Mouse (Mus musculus) midbrain, postnatal 0 days (tissue): ENCODE measurements around the gene Ugt1a8. TPM values are rescaled to one million over a fixed set of nuclear protein-coding genes. Genes with fewer than 3 reads are reported as not detected.

Experiments used
- ATAC-seq: fragments of 200-750 bp; cut with Nextera tagmentation; 2 replicates; pipeline ENCODE4 v1.8.0; 2017; ENCODE audit warnings: moderate number of reproducible peaks, mild to moderate bottlenecking, moderate TSS enrichment, moderate library complexity; ENCODE audit not compliant: low FRiP score
- DNase-seq: peaks from one replicate; pipeline ENCODE4 v3.0.0-alpha.2; 2015; ENCODE audit warnings: low spot score
- H3K27ac ChIP-seq: fragments of 300-500 bp; sonication (generic); 2 replicates; pipeline ENCODE4 v1.5.1; 2014; ENCODE audit warnings: low read depth, mild to moderate bottlenecking, low read length, mixed read lengths
- H3K27me3 ChIP-seq: fragments of 300-500 bp; sonication (generic); 2 replicates; pipeline ENCODE4 v1.6.1; 2014; ENCODE audit warnings: low read length, control low read depth, mixed read lengths; ENCODE audit not compliant: insufficient read depth
- H3K36me3 ChIP-seq: fragments of 300-500 bp; sonication (generic); 2 replicates; pipeline ENCODE4 v1.6.1; 2014; ENCODE audit warnings: low read length, control low read depth, mixed read lengths; ENCODE audit not compliant: insufficient read depth
- H3K4me1 ChIP-seq: fragments of 300-500 bp; sonication (generic); 2 replicates; pipeline ENCODE4 v1.6.1; 2014; ENCODE audit warnings: mild to moderate bottlenecking, control low read depth, antibody characterized with exemption, low read length, mixed read lengths; ENCODE audit not compliant: insufficient read depth
- H3K4me2 ChIP-seq: fragments of 300-500 bp; sonication (generic); 2 replicates; pipeline ENCODE4 v1.6.1; 2014; ENCODE audit warnings: low read depth, mild to moderate bottlenecking, low read length, mixed read lengths; ENCODE audit not compliant: poor library complexity, severe bottlenecking
- H3K4me3 ChIP-seq: fragments of 300-500 bp; sonication (generic); 2 replicates; pipeline ENCODE4 v1.5.1; 2014; ENCODE audit warnings: low read depth, mild to moderate bottlenecking, low read length, moderate library complexity
- H3K9ac ChIP-seq: fragments of 300-500 bp; sonication (generic); replicated peaks from 2 replicates; pipeline ENCODE4 v1.6.1; 2014; ENCODE audit warnings: mild to moderate bottlenecking, low read length, moderate library complexity, mixed read lengths; ENCODE audit not compliant: poor library complexity, severe bottlenecking
- H3K9me3 ChIP-seq: fragments of 300-500 bp; sonication (generic); 2 replicates; pipeline ENCODE4 v1.6.1; 2016; ENCODE audit warnings: low read length, control low read depth
- CTCF ChIP-seq: IDR thresholded peaks from 2 replicates; pipeline ENCODE4 v1.5.1; 2016; ENCODE audit warnings: antibody characterized with exemption, mild to moderate bottlenecking
- WGBS: fragments of 180-500 bp; shearing (Covaris S2); extraction: QIAGEN DNeasy Blood & Tissue Kit; methylation state at CpG from one replicate; pipeline ENCODE4 v1.1.7; 2014; 5-methylcytosine and 5-hydroxymethylcytosine counted together
- polyA plus RNA-seq: library from polyadenylated mRNA; unstranded; fragments of >200 nt; fragmentation: Nextera tagmentation; extraction: Ambion mirVana; gene quantifications from 2 replicates; pipeline ENCODE4 v1.2.1, GENCODE M21; 2015
- total RNA-seq: library from RNA; depleted of rRNA; stranded (reverse); fragments of >200 nt; gene quantifications from 2 replicates; pipeline ENCODE4 v1.2.3, GENCODE M21; 2014

Gene Ugt1a8
- total and polyA plus RNA-seq, 2 experiments from 2014 or later, result not detected

GRCm38 (mm10) chr1:88215466-88216380 lies 128.1 kb downstream of the Ugt1a8 start:
- no peak overlapping the region for H3K4me3 ChIP-seq
- H3K27me3 ChIP-seq, result no peaks in the 10 kb centered on the region
- ATAC-seq (no peak), DNase-seq (peak; percentile 8)
- H3K27ac ChIP-seq, result no peak overlapping the region
- H3K9me3 ChIP-seq, result peaks cover 48% of the 10 kb centered on the region
- WGBS, result 69% methylated on average over 10 of the region's 10 CpGs
- no peaks in the 10 kb centered on the region for H3K4me1 ChIP-seq
- no peak for TF ChIP-seq CTCF
- no peak overlapping the region for H3K4me2 ChIP-seq
- no peak overlapping the region for H3K9ac ChIP-seq
- H3K36me3 ChIP-seq, result no peaks in the 10 kb centered on the region

- H3K4me2 ChIP-seq, result no peak overlapping the region
Measured at GRCm38 (mm10) chr1:88216551-88216950, 128.9 kb downstream of the Ugt1a8 start.

GRCm38 (mm10) chr1:88217144-88217543 lies 129.5 kb downstream of the Ugt1a8 start:
- 63% methylated on average over 2 of the region's 2 CpGs for WGBS
- no peak overlapping the region for H3K9ac ChIP-seq
- ATAC-seq, result no peak
- H3K36me3 ChIP-seq, result no peaks in the 10 kb centered on the region
- no peaks in the 10 kb centered on the region for H3K27me3 ChIP-seq
- peak; percentile 0 for DNase-seq
- no peak overlapping the region for H3K4me3 ChIP-seq
- H3K27ac ChIP-seq, result no peak overlapping the region
- TF ChIP-seq CTCF, result peak; percentile 27
- peaks cover 40% of the 10 kb centered on the region for H3K9me3 ChIP-seq
- no peak overlapping the region for H3K4me2 ChIP-seq
- no peaks in the 10 kb centered on the region for H3K4me1 ChIP-seq

More at GRCm38 (mm10) chr1:88216551-88216950, 128.9 kb downstream of the Ugt1a8 start:
- H3K36me3 ChIP-seq, result no peaks in the 10 kb centered on the region
- no peaks in the 10 kb centered on the region for H3K4me1 ChIP-seq
- no peaks in the 10 kb centered on the region for H3K27me3 ChIP-seq
- DNase-seq, result peak; percentile 2
- H3K9ac ChIP-seq, result no peak overlapping the region
- ATAC-seq, result no peak
- no peak for TF ChIP-seq CTCF
- no peak overlapping the region for H3K4me3 ChIP-seq
- peaks cover 45% of the 10 kb centered on the region for H3K9me3 ChIP-seq
- H3K27ac ChIP-seq, result no peak overlapping the region
- 56% methylated on average over 2 of the region's 2 CpGs for WGBS

GRCm38 (mm10) chr1:88217576-88217975 lies 130.0 kb downstream of the Ugt1a8 start:
- peak; percentile 21 for DNase-seq
- H3K4me1 ChIP-seq, result no peaks in the 10 kb centered on the region
- H3K9me3 ChIP-seq, result peaks cover 38% of the 10 kb centered on the region

GRCm38 (mm10) chr1:88218051-88218450 lies 130.4 kb downstream of the Ugt1a8 start:
- no peak for ATAC-seq
- H3K36me3 ChIP-seq, result no peaks in the 10 kb centered on the region
- no peak overlapping the region for H3K27ac ChIP-seq
- no peak for TF ChIP-seq CTCF
- peaks cover 33% of the 10 kb centered on the region for H3K9me3 ChIP-seq
- no peaks in the 10 kb centered on the region for H3K4me1 ChIP-seq
- H3K9ac ChIP-seq, result no peak overlapping the region
- WGBS, result 74% methylated on average over 9 of the region's 9 CpGs
- no peak overlapping the region for H3K4me3 ChIP-seq
- DNase-seq, result peak; percentile 1
- H3K4me2 ChIP-seq, result no peak overlapping the region
- no peaks in the 10 kb centered on the region for H3K27me3 ChIP-seq

More at GRCm38 (mm10) chr1:88217576-88217975, 130.0 kb downstream of the Ugt1a8 start:
- no peak overlapping the region for H3K4me2 ChIP-seq
- TF ChIP-seq CTCF, result no peak
- H3K36me3 ChIP-seq, result no peaks in the 10 kb centered on the region
- WGBS, result 44% methylated on average over 3 of the region's 3 CpGs
- H3K27ac ChIP-seq, result no peak overlapping the region
- no peak overlapping the region for H3K4me3 ChIP-seq
- no peaks in the 10 kb centered on the region for H3K27me3 ChIP-seq
- H3K9ac ChIP-seq, result no peak overlapping the region
- no peak for ATAC-seq

GRCm38 (mm10) chr1:88218591-88218990 lies 131.0 kb downstream of the Ugt1a8 start:
- Histone ChIP-seq H3K27ac (no peak overlapping the region), H3K36me3 (no peaks in the 10 kb centered on the region), H3K4me2 (no peak overlapping the region), H3K4me3 (no peak overlapping the region), H3K27me3 (no peaks in the 10 kb centered on the region), H3K9me3 (peaks cover 28% of the 10 kb centered on the region), H3K4me1 (no peaks in the 10 kb centered on the region), H3K9ac (no peak overlapping the region)
- DNase-seq (peak; percentile 3), ATAC-seq (no peak)
- 47% methylated on average over 4 of the region's 4 CpGs for WGBS
- TF ChIP-seq CTCF, result no peak
